Mouse (Mus musculus) embryonic facial prominence, embryonic 12.5 days (tissue): Measurements from ENCODE around the gene Crtc2. TPM values are rescaled to one million over a fixed set of nuclear protein-coding genes. Genes with fewer than 3 reads are reported as not detected.
"Not testable (repeated sequence)": the region's sequence is repeated elsewhere in the genome, so short reads cannot be mapped to it uniquely, and the experiment has no call there.

Experiments
- ATAC-seq: fragments of 200-750 bp; cut with Nextera tagmentation; 2 replicates; pipeline ENCODE4 v1.8.0; 2017; ENCODE audit not compliant: insufficient number of reproducible peaks, insufficient read depth, low FRiP score, low TSS enrichment
- H3K27ac ChIP-seq: fragments of 300-500 bp; sonication (generic); 2 replicates; pipeline ENCODE4 v1.5.1; 2016; ENCODE audit warnings: mild to moderate bottlenecking
- H3K27me3 ChIP-seq: fragments of 300-500 bp; sonication (generic); 2 replicates; pipeline ENCODE4 v1.6.1; 2016; ENCODE audit warnings: mild to moderate bottlenecking, moderate library complexity
- H3K36me3 ChIP-seq: fragments of 300-500 bp; sonication (generic); 2 replicates; pipeline ENCODE4 v1.6.1; 2016; ENCODE audit warnings: mild to moderate bottlenecking
- H3K4me1 ChIP-seq: fragments of 300-500 bp; sonication (generic); 2 replicates; pipeline ENCODE4 v1.6.1; 2016
- H3K4me2 ChIP-seq: fragments of 300-500 bp; sonication (generic); replicated peaks from 2 replicates; pipeline ENCODE4 v1.6.1; 2016; ENCODE audit warnings: mild to moderate bottlenecking, moderate library complexity
- H3K4me3 ChIP-seq: fragments of 300-500 bp; sonication (generic); 2 replicates; pipeline ENCODE4 v1.5.1; 2016; ENCODE audit warnings: mild to moderate bottlenecking
- H3K9ac ChIP-seq: fragments of 300-500 bp; sonication (generic); 2 replicates; pipeline ENCODE4 v1.6.1; 2016; ENCODE audit warnings: mild to moderate bottlenecking, moderate library complexity
- H3K9me3 ChIP-seq: fragments of 300-500 bp; sonication (generic); 2 replicates; pipeline ENCODE4 v1.6.1; 2016; ENCODE audit warnings: mild to moderate bottlenecking, moderate library complexity
- WGBS: fragments of 180-500 bp; shearing (Covaris S2); methylation state at CpG from one replicate; pipeline ENCODE4 v1.1.7; 2016; 5-methylcytosine and 5-hydroxymethylcytosine counted together
- polyA plus RNA-seq: library from polyadenylated mRNA; unstranded; fragments of >200 nt; fragmentation: Nextera tagmentation; extraction: Ambion mirVana; gene quantifications from 2 replicates; pipeline ENCODE4 v1.2.1, GENCODE M21; 2016

The Crtc2 gene
- polyA plus RNA-seq, 1 experiment from 2014 or later, result 21.7 TPM

- no peak for ATAC-seq
- H3K36me3 ChIP-seq, result peaks cover 63% of the 10 kb centered on the region
- no peak overlapping the region for H3K27ac ChIP-seq
- H3K9me3 ChIP-seq, result no peaks in the 10 kb centered on the region
- H3K4me3 ChIP-seq, result no peak overlapping the region
- no peaks in the 10 kb centered on the region for H3K4me1 ChIP-seq
- no peak overlapping the region for H3K4me2 ChIP-seq
- 92% methylated on average over 11 of the region's 11 CpGs for WGBS
- H3K27me3 ChIP-seq, result no peaks in the 10 kb centered on the region
- no peak overlapping the region for H3K9ac ChIP-seq
Observed at GRCm38 (mm10) chr3:90275286-90275685, 21.3 kb downstream of the Crtc2 start.

DNA sequence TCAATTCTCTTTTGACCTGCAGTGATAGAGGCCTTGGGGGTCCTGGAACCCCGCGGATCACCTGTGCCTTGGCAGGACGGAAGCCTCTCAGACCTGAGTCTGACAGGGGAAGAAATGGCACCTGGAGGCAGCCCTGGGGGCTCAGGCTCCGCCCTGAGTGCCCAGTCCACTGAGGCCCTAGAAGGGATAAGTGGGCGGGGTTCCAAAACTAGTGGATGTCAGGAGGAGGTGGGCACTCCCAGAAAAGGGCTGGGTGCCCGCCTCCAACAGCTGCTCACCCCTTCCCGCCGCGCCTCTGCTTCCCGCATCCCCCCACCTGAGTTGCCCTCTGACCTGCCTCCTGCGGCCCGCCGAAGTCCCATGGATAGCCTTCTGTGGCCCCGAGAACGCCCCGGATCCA is 22.9 kb downstream of the Crtc2 start:
- Histone ChIP-seq H3K27me3 (no peaks in the 10 kb centered on the region), H3K27ac (no peak overlapping the region), H3K4me1 (no peaks in the 10 kb centered on the region), H3K9ac (no peak overlapping the region), H3K4me2 (no peak overlapping the region), H3K4me3 (no peak overlapping the region), H3K36me3 (peaks cover 63% of the 10 kb centered on the region), H3K9me3 (no peaks in the 10 kb centered on the region)
- 41% methylated on average over 16 of the region's 16 CpGs for WGBS
- no peak for ATAC-seq

GRCm38 (mm10) chr3:90277793-90278192 is 23.8 kb downstream of the Crtc2 start:
- Histone ChIP-seq H3K4me1 (no peaks in the 10 kb centered on the region), H3K4me2 (no peak overlapping the region), H3K27ac (no peak overlapping the region), H3K27me3 (no peaks in the 10 kb centered on the region), H3K9ac (no peak overlapping the region), H3K4me3 (no peak overlapping the region), H3K9me3 (no peaks in the 10 kb centered on the region), H3K36me3 (peaks cover 56% of the 10 kb centered on the region)
- 93% methylated on average over 9 of the region's 9 CpGs for WGBS
- ATAC-seq, result no peak

- 93% methylated on average over 10 of the region's 10 CpGs for WGBS
- peaks cover 55% of the 10 kb centered on the region for H3K36me3 ChIP-seq
- ATAC-seq, result no peak
- no peaks in the 10 kb centered on the region for H3K4me1 ChIP-seq
- H3K9me3 ChIP-seq, result no peaks in the 10 kb centered on the region
- H3K4me3 ChIP-seq, result no peak overlapping the region
- no peak overlapping the region for H3K27ac ChIP-seq
- H3K27me3 ChIP-seq, result no peaks in the 10 kb centered on the region
- H3K4me2 ChIP-seq, result no peak overlapping the region
- H3K9ac ChIP-seq, result no peak overlapping the region
Observed at GRCm38 (mm10) chr3:90278211-90278610, 24.2 kb downstream of the Crtc2 start.

GRCm38 (mm10) chr3:90279216-90279615 is 25.3 kb downstream of the Crtc2 start:
- no peaks in the 10 kb centered on the region for H3K9me3 ChIP-seq
- H3K36me3 ChIP-seq, result peaks cover 49% of the 10 kb centered on the region
- 92% methylated on average over 9 of the region's 9 CpGs for WGBS
- H3K4me1 ChIP-seq, result no peaks in the 10 kb centered on the region
- no peak overlapping the region for H3K9ac ChIP-seq
- no peak overlapping the region for H3K27ac ChIP-seq
- H3K4me2 ChIP-seq, result no peak overlapping the region
- H3K4me3 ChIP-seq, result no peak overlapping the region
- H3K27me3 ChIP-seq, result no peaks in the 10 kb centered on the region
- ATAC-seq, result no peak

- Histone ChIP-seq H3K9ac (no peak overlapping the region), H3K27ac (no peak overlapping the region), H3K4me1 (no peaks in the 10 kb centered on the region), H3K4me3 (no peak overlapping the region), H3K36me3 (peaks cover 48% of the 10 kb centered on the region), H3K9me3 (no peaks in the 10 kb centered on the region), H3K4me2 (no peak overlapping the region), H3K27me3 (no peaks in the 10 kb centered on the region)
- ATAC-seq, result no peak
- WGBS, result 94% methylated on average over 7 of the region's 7 CpGs
Observed at GRCm38 (mm10) chr3:90279743-90280142, 25.8 kb downstream of the Crtc2 start.

DNA sequence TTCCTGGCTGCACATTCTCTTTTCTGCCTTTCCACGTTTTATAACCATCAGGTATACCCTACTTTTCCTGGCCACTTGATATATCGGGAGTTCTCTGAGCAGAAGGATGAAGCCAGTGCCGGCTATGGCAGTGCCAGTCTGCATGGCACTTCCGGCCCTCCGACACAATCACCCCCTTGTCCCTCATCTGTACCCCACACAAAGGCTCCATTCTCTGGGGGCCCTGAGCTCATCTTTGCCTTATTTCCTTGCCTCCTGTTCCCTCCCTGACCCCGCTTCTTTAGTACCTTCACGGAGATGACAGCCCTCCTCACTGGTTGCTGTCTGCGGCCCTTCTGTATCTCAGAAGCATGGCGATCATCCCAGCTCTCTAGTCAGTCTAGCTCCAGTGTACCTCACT is 26.7 kb downstream of the Crtc2 start:
- Histone ChIP-seq H3K27ac (no peak overlapping the region), H3K9ac (no peak overlapping the region), H3K9me3 (no peaks in the 10 kb centered on the region), H3K4me1 (no peaks in the 10 kb centered on the region), H3K36me3 (peaks cover 42% of the 10 kb centered on the region), H3K4me2 (no peak overlapping the region), H3K4me3 (no peak overlapping the region), H3K27me3 (no peaks in the 10 kb centered on the region)
- WGBS, result 62% methylated on average over 9 of the region's 9 CpGs
- ATAC-seq, result no peak

- Histone ChIP-seq H3K36me3 (peaks cover 19% of the 10 kb centered on the region), H3K4me3 (no peak overlapping the region), H3K9me3 (no peaks in the 10 kb centered on the region), H3K9ac (no peak overlapping the region), H3K27ac (no peak overlapping the region), H3K4me1 (no peaks in the 10 kb centered on the region), H3K4me2 (no peak overlapping the region), H3K27me3 (no peaks in the 10 kb centered on the region)
- WGBS, result 91% methylated on average over 2 of the region's 2 CpGs
- ATAC-seq, result no peak
Observed at GRCm38 (mm10) chr3:90284150-90284549, 30.2 kb downstream of the Crtc2 start.

GRCm38 (mm10) chr3:90289403-90289802 is 35.4 kb downstream of the Crtc2 start:
- H3K27ac ChIP-seq, H3K9me3 ChIP-seq, H3K4me1 ChIP-seq, H3K4me3 ChIP-seq, H3K36me3 ChIP-seq, H3K27me3 ChIP-seq, H3K4me2 ChIP-seq, H3K9ac ChIP-seq, ATAC-seq: not testable (repeated sequence)
- WGBS, result 66% methylated on average over 3 of the region's 3 CpGs

- Histone ChIP-seq H3K36me3 (no peaks in the 10 kb centered on the region), H3K27me3 (no peaks in the 10 kb centered on the region), H3K9me3 (no peaks in the 10 kb centered on the region), H3K4me2 (no peak overlapping the region), H3K27ac (no peak overlapping the region), H3K4me3 (no peak overlapping the region), H3K4me1 (peaks cover 11% of the 10 kb centered on the region), H3K9ac (no peak overlapping the region)
- no peak for ATAC-seq
- WGBS, result 81% methylated on average over 1 of the region's 1 CpGs
Observed at GRCm38 (mm10) chr3:90290602-90291001, 36.6 kb downstream of the Crtc2 start.

- peak overlapping the region; percentile 74 for H3K9ac ChIP-seq
Observed at GRCm38 (mm10) chr3:90291982-90292344, 38.0 kb downstream of the Crtc2 start.

DNA sequence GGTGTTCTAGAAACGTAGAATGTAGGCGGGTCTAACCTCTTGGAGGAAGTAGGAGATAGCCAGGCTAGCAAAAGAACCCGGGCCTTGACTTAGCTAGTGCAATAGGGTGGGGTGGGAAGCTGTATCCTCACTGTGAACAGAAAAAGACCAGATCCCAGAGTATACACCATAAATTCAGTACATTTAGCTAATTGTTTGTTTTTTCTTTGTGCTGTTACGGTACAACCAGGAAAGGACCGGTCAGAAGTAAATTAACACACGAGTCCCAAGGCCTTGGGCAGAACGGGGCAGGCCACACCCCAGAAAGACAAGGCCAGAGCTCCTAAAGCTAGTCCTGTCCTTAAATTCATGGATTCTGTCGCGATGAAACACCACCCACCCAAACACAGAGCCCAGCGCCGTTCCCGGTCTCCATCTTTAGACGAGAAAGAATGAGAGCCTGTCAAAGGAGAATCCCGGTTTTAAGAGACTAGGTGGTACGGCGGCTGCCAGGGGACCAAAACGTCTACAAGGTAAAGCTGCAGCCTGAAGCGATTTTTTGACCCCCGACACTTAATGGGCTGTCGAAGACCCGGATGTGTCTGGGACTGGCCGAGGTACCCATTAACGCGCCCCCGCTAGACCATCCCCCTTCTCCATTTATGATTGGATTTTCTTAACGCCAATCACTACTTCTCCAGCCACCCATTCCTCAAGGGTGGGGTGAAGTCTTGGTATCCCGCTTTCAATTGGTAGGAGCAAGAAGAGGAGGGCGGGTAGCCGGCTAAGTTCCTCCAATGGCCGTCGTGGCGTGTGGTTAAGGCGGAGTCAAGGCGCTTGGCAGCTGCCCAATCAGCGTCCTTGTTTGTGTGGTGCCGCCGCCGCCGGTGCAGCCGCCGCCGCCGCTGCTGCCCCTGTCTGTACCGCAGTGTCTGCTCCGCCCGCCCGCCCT is 38.6 kb downstream of the Crtc2 start, which contains the start of gene Gatad2b:
TSS of gene Gatad2b (plus strand) at position 834 of the 931 bp plus-strand sequence.
- ATAC-seq, result peak; percentile 98
- H3K9me3 ChIP-seq, result no peaks in the 10 kb centered on the region
- H3K9ac ChIP-seq, result peak within 1 kb of the TSS; percentile 74
- peaks cover 11% of the 10 kb centered on the region for H3K4me1 ChIP-seq
- WGBS, result under 1% methylated on average over 45 of the region's 47 CpGs
- no peaks in the 10 kb centered on the region for H3K27me3 ChIP-seq
- peak within 1 kb of the TSS; percentile 66 for H3K4me2 ChIP-seq
- no peaks in the 10 kb centered on the region for H3K36me3 ChIP-seq
- peak within 1 kb of the TSS; percentile 69 for H3K4me3 ChIP-seq
- peak within 1 kb of the TSS; percentile 97 for H3K27ac ChIP-seq

More at GRCm38 (mm10) chr3:90291982-90292344, 38.0 kb downstream of the Crtc2 start:
- Histone ChIP-seq H3K27ac (peak overlapping the region; percentile 97), H3K9me3 (no peaks in the 10 kb centered on the region), H3K4me2 (peak overlapping the region; percentile 58), H3K36me3 (no peaks in the 10 kb centered on the region), H3K4me3 (peak overlapping the region; percentile 69), H3K27me3 (no peaks in the 10 kb centered on the region), H3K4me1 (peaks cover 11% of the 10 kb centered on the region)
- ATAC-seq, result no peak
- WGBS, result 38% methylated on average over 2 of the region's 2 CpGs
